Mouse (Mus musculus) CH12.LX (cell line): ENCODE measurements around the gene B4galt1. TPM values are rescaled to one million over a fixed set of nuclear protein-coding genes. Genes with fewer than 3 reads are reported as not detected.

Experiments used
- DNase-seq: peaks from one replicate; pipeline ENCODE4 v3.0.0-alpha.2; 2013; ENCODE audit errors: extremely low read depth
- H3K27ac ChIP-seq: 2 replicates; pipeline ENCODE4 v1.5.1; 2012; ENCODE audit warnings: low read depth, mild to moderate bottlenecking, control low read depth, moderate library complexity; ENCODE audit not compliant: insufficient read depth
- H3K27me3 ChIP-seq: replicated peaks from 2 replicates; pipeline ENCODE3; 2012; ENCODE audit warnings: inconsistent platforms
- H3K36me3 ChIP-seq, 2 experiments: replicated peaks in 1 of 2; 2 replicates each; pipeline versions ENCODE3 to v1.6.1; 2012; ENCODE audit warnings: inconsistent platforms in 1 of 2, low read length in 1 of 2, mild to moderate bottlenecking in 1 of 2, mixed read lengths in 1 of 2, moderate library complexity in 1 of 2; ENCODE audit not compliant: control insufficient read depth in 1 of 2, insufficient read depth in 1 of 2
- H3K4me1 ChIP-seq, 2 experiments: 2 replicates each; pipeline ENCODE4 v1.6.1; 2012; ENCODE audit warnings: inconsistent platforms in 1 of 2, moderate library complexity in 1 of 2; ENCODE audit not compliant: insufficient read depth in 2 of 2, control insufficient read depth in 1 of 2
- H3K4me2 ChIP-seq: 2 replicates; pipeline ENCODE4 v1.6.1; 2012; ENCODE audit warnings: low read depth, mild to moderate bottlenecking, control low read depth; ENCODE audit not compliant: poor library complexity, insufficient read depth, severe bottlenecking
- H3K4me3 ChIP-seq, 3 experiments: fragments of 150-350 bp in 1 of 3; sonication (generic) in 1 of 3; replicated peaks in 1 of 3; 2 replicates each; pipeline versions ENCODE3 to v1.5.1; 2011 to 2012; ENCODE audit warnings: low read depth in 2 of 3, low read length in 2 of 3, mild to moderate bottlenecking in 2 of 3, moderate library complexity in 2 of 3, control low read depth in 1 of 3, improper control_type of control experiment in 1 of 3, inconsistent platforms in 1 of 3, mixed read lengths in 1 of 3; ENCODE audit not compliant: poor library complexity in 1 of 3
- H3K79me2 ChIP-seq: replicated peaks from 2 replicates; pipeline ENCODE4 v1.6.1; 2012; ENCODE audit warnings: mild to moderate bottlenecking, moderate library complexity; ENCODE audit not compliant: control insufficient read depth, poor library complexity, insufficient read depth, severe bottlenecking; ENCODE audit errors: extremely low read depth
- H3K9ac ChIP-seq: 2 replicates; pipeline ENCODE4 v1.6.1; 2012; ENCODE audit warnings: low read depth, mild to moderate bottlenecking, control low read depth, moderate library complexity; ENCODE audit not compliant: insufficient read depth
- H3K9me3 ChIP-seq: replicated peaks from 2 replicates; pipeline ENCODE3; 2012; ENCODE audit warnings: low read length, inconsistent platforms, mixed read lengths
- CHD2 ChIP-seq: IDR thresholded peaks from 2 replicates; pipeline ENCODE4 v1.6.1; 2011; ENCODE audit warnings: low read length, improper control_type of control experiment
- CTCF ChIP-seq, 2 experiments: IDR thresholded peaks in 1 of 2; conservative IDR thresholded peaks in 1 of 2; 2 replicates each; pipeline ENCODE4 v1.5.1; 2011 to 2012; ENCODE audit warnings: low read depth in 2 of 2, low read length in 2 of 2, improper control_type of control experiment in 1 of 2, inconsistent platforms in 1 of 2, mild to moderate bottlenecking in 1 of 2, moderate library complexity in 1 of 2
- ELF1 ChIP-seq: IDR thresholded peaks from 2 replicates; pipeline ENCODE4 v1.6.1; 2014; ENCODE audit warnings: low read depth, mild to moderate bottlenecking, inconsistent platforms, low read length, improper control_type of control experiment
- EP300 ChIP-seq: IDR thresholded peaks from 2 replicates; pipeline ENCODE4 v1.6.1; 2011; ENCODE audit warnings: low read length, improper control_type of control experiment
- ETS1 ChIP-seq: conservative IDR thresholded peaks from 2 replicates; pipeline ENCODE4 v1.6.1; 2012; ENCODE audit warnings: low read depth, mild to moderate bottlenecking, inconsistent platforms, low read length, improper control_type of control experiment, moderate library complexity
- HCFC1 ChIP-seq: IDR thresholded peaks from 2 replicates; pipeline ENCODE4 v1.6.1; 2012; ENCODE audit warnings: low read depth, mild to moderate bottlenecking, inconsistent platforms, low read length, improper control_type of control experiment
- IRF4 ChIP-seq: IDR thresholded peaks from 2 replicates; pipeline ENCODE4 v1.6.1; 2014; ENCODE audit warnings: low read depth, mild to moderate bottlenecking, inconsistent platforms, low read length, improper control_type of control experiment
- JUN ChIP-seq: IDR thresholded peaks from 2 replicates; pipeline ENCODE4 v1.6.1; 2011; ENCODE audit warnings: low read depth, mild to moderate bottlenecking, low read length, improper control_type of control experiment, moderate library complexity; ENCODE audit not compliant: insufficient read depth
- JUND ChIP-seq: conservative IDR thresholded peaks from 2 replicates; pipeline ENCODE4 v1.6.1; 2011; ENCODE audit warnings: low read depth, low read length, improper control_type of control experiment
- MAZ ChIP-seq: IDR thresholded peaks from 2 replicates; pipeline ENCODE4 v1.6.1; 2012; ENCODE audit warnings: low read depth, mild to moderate bottlenecking, inconsistent platforms, low read length, improper control_type of control experiment, moderate library complexity
- MXI1 ChIP-seq: IDR thresholded peaks from 2 replicates; pipeline ENCODE4 v1.6.1; 2011; ENCODE audit warnings: mild to moderate bottlenecking, low read depth, low read length, improper control_type of control experiment
- MYC ChIP-seq: IDR thresholded peaks from 2 replicates; pipeline ENCODE4 v1.6.1; 2011; ENCODE audit warnings: low read depth, mild to moderate bottlenecking, improper control_type of control experiment, low read length
- POLR2A ChIP-seq: IDR thresholded peaks from 2 replicates; pipeline ENCODE4 v1.6.1; 2011; ENCODE audit warnings: low read depth, mild to moderate bottlenecking, improper control_type of control experiment, low read length
- POLR2AphosphoS2 ChIP-seq: IDR thresholded peaks from 2 replicates; pipeline ENCODE4 v1.6.1; 2011; ENCODE audit warnings: low read depth, low read length, improper control_type of control experiment
- RAD21 ChIP-seq: IDR thresholded peaks from 2 replicates; pipeline ENCODE4 v1.6.1; 2011; ENCODE audit warnings: low read depth, mild to moderate bottlenecking, low read length, improper control_type of control experiment, moderate library complexity
- SIN3A ChIP-seq: IDR thresholded peaks from 2 replicates; pipeline ENCODE4 v1.6.1; 2012; ENCODE audit warnings: low read length, improper control_type of control experiment, inconsistent platforms
- SMC3 ChIP-seq: IDR thresholded peaks from 2 replicates; pipeline ENCODE4 v1.6.1; 2011; ENCODE audit warnings: low read depth, low read length, improper control_type of control experiment
- TCF12 ChIP-seq: IDR thresholded peaks from 2 replicates; pipeline ENCODE4 v1.6.1; 2014; ENCODE audit warnings: low read depth, mild to moderate bottlenecking, inconsistent platforms, low read length, improper control_type of control experiment
- UBTF ChIP-seq: IDR thresholded peaks from 2 replicates; pipeline ENCODE4 v1.6.1; 2012; ENCODE audit warnings: low read depth, mild to moderate bottlenecking, inconsistent platforms, low read length, improper control_type of control experiment, moderate library complexity
- USF1 ChIP-seq: IDR thresholded peaks from 2 replicates; pipeline ENCODE4 v1.6.1; 2014; ENCODE audit warnings: low read depth, mild to moderate bottlenecking, inconsistent platforms, low read length, improper control_type of control experiment
- USF2 ChIP-seq: conservative IDR thresholded peaks from 2 replicates; pipeline ENCODE4 v1.6.1; 2011; ENCODE audit warnings: low read depth, low read length, improper control_type of control experiment
- ZMIZ1 ChIP-seq: IDR thresholded peaks from 2 replicates; pipeline ENCODE4 v1.6.1; 2012; ENCODE audit warnings: low read depth, mild to moderate bottlenecking, inconsistent platforms, low read length, improper control_type of control experiment
- dilution Hi-C: fragments of 300-500 bp; cut with MboI; formaldehyde crosslinking; loops from 2 replicates; pipeline ENCODE4 v1.14.3; 2020; ENCODE audit warnings: low sequenced_read_pairs; ENCODE audit not compliant: extremely low pct_unique_long_range_greater_than_20kb, extremely low pct_ligation_motif_present
- in situ Hi-C: fragments of 300-500 bp; cut with MboI; formaldehyde crosslinking; loops from 3 replicates; pipeline ENCODE4 v1.14.3; 2019; ENCODE audit warnings: low sequenced_read_pairs, low pct_ligation_motif_present, low pct_unique_long_range_greater_than_20kb, mixed read lengths
- polyA plus RNA-seq: library from polyadenylated mRNA; unstranded; fragments of >175 nt; gene quantifications from 2 replicates; pipeline ENCODE4 v1.2.1, GENCODE M21; 2012; ENCODE audit warnings: low read depth; ENCODE audit not compliant: insufficient read length
- total RNA-seq, 2 experiments: library from RNA; depleted of rRNA; stranded (reverse); fragments of 300-350 nt in 1 of 2; fragments of >200 nt in 1 of 2; gene quantifications; 2 replicates each; pipeline ENCODE4 v1.2.3; 2012 to 2014

B4galt1 gene
- total and polyA plus RNA-seq, 3 experiments: 46.6 to 80.2 (median 66.6) TPM

DNA sequence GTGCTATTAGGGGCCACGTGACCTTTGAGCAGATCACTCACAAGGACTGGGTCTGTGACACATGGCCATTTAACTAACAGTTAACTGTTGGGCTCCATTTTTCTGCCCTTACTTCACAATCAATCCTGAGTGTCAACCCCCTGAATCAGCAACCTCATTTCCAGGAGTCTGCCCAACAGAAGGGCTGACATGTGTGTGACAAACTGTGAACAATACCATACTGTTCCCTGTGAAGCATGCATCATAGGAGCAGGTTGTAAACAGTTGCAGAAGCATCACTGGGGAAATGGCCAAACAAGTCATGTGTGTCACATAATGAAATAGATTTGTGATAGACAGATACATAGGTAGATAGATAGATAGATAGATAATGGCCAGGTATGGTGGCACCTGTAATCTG lies 40.9 kb downstream of the B4galt1 start:
- H3K9me3 ChIP-seq: no peaks in the 10 kb centered on the region
- H3K36me3 ChIP-seq: peaks cover 67 to 99% of the 10 kb centered on the region in 2 experiments
- no peak overlapping the region for H3K4me2 ChIP-seq
- no peak overlapping the region for H3K4me3 ChIP-seq
- DNase-seq: no peak
- dilution Hi-C loops: no loop called here
- TF ChIP-seq TCF12 (no peak), USF2 (no peak), HCFC1 (no peak), JUN (no peak), ELF1 (no peak), CTCF (conservative IDR thresholded peaks at IDR 0.05 in 1 of 2, IDR thresholded peaks at IDR 0.05 in 1 of 2; ENCODE audit: low read depth in 2 of 2, low read length in 2 of 2) (no peak), JUND (no peak), POLR2AphosphoS2 (no peak), IRF4 (no peak), MXI1 (no peak), CHD2 (no peak), MYC (no peak), EP300 (no peak), USF1 (no peak)
- in situ Hi-C loops: no loop called here
- H3K27ac ChIP-seq: no peak overlapping the region
- H3K27me3 ChIP-seq: no peaks in the 10 kb centered on the region
- H3K79me2 ChIP-seq: peaks cover 2% of the 10 kb centered on the region
- peaks cover 5 to 47% of the 10 kb centered on the region in 2 experiments; a peak in 3 of 4 replicates for H3K4me1 ChIP-seq
- no peak overlapping the region for H3K9ac ChIP-seq

- in situ Hi-C loops: no loop called here
- dilution Hi-C loops: no loop called here
- Histone ChIP-seq H3K36me3 (peaks cover 69 to 99% of the 10 kb centered on the region in 2 experiments), H3K4me1 (peaks cover 0 to 23% of the 10 kb centered on the region in 2 experiments; a peak in 2 of 4 replicates), H3K79me2 (peaks cover 2% of the 10 kb centered on the region), H3K9ac (no peak overlapping the region), H3K27me3 (no peaks in the 10 kb centered on the region), H3K9me3 (no peaks in the 10 kb centered on the region), H3K4me2 (no peak overlapping the region), H3K27ac (no peak overlapping the region), H3K4me3 (no peak overlapping the region)
- no peak for DNase-seq
- no peak for TF ChIP-seq SMC3
- no peak for TF ChIP-seq TCF12
- TF ChIP-seq ETS1: no peak
- no peak for TF ChIP-seq UBTF
- TF ChIP-seq RAD21: no peak
- TF ChIP-seq POLR2A: no peak
- no peak for TF ChIP-seq MXI1
- no peak for TF ChIP-seq ELF1
- no peak for TF ChIP-seq SIN3A
- no peak for TF ChIP-seq ZMIZ1
- no peak for TF ChIP-seq HCFC1
- TF ChIP-seq MAZ: no peak
These were observed 43.3 kb downstream of the B4galt1 start for GRCm38 (mm10) chr4:40810481-40810880.
